Mouse (Mus musculus): ENCODE measurements at regions not wholly inside any gene's neighbourhood (a gene's known extent, or its start where the extent isn't known, plus 50 kb on each side); places are given as distances from the start of the nearest gene placed in this dataset.

- Histone ChIP-seq H3ac (ENCODE audit: control insufficient read depth, insufficient read length) (no peak overlapping the region), H3K36me3 (ENCODE audit: control insufficient read depth, insufficient read depth) (no peaks in the 10 kb centered on the region), H3K4me3 (no peak overlapping the region), H3K4me2 (ENCODE audit: low read depth) (no peak overlapping the region), H3K79me2 (ENCODE audit: control insufficient read depth, insufficient read depth) (no peaks in the 10 kb centered on the region), H3K27me3 (ENCODE audit: control insufficient read depth, insufficient read depth, insufficient read length) (no peaks in the 10 kb centered on the region)
- TF ChIP-seq USF1 (IDR thresholded peaks at IDR 0.05; ENCODE audit: low read depth) = no peak
- no peak for TF ChIP-seq MYOG (IDR thresholded peaks at IDR 0.05; ENCODE audit: control insufficient read depth in 1 of 3, insufficient read depth in 1 of 3, insufficient read length in 2 of 3, low read depth in 2 of 3)
- TF ChIP-seq MYOD1 (IDR thresholded peaks at IDR 0.05; ENCODE audit: control insufficient read depth in 1 of 3, insufficient read length in 2 of 3, low read depth in 2 of 3) = no peak
- no peak for TF ChIP-seq REST (IDR thresholded peaks at IDR 0.05; ENCODE audit: insufficient read depth, insufficient read length)
- TF ChIP-seq TCF3 (IDR thresholded peaks at IDR 0.05; ENCODE audit: insufficient read length, low read depth) = no peak
- TF ChIP-seq CEBPB (IDR thresholded peaks at IDR 0.05; ENCODE audit: insufficient read depth, poor library complexity, severe bottlenecking) = no peak
Measured at GRCm38 (mm10) chr13:83439619-83440436, 64.0 kb upstream of the Mef2c start.

GRCm38 (mm10) chr13:83444277-83444676 is 59.6 kb upstream of the Mef2c start:
- no peak overlapping the region for H3ac ChIP-seq (ENCODE audit: control insufficient read depth, insufficient read length)
- no peaks in the 10 kb centered on the region for H3K79me2 ChIP-seq (ENCODE audit: control insufficient read depth, insufficient read depth)
- H3K27me3 ChIP-seq (ENCODE audit: control insufficient read depth, insufficient read depth, insufficient read length) = no peaks in the 10 kb centered on the region
- no peaks in the 10 kb centered on the region for H3K36me3 ChIP-seq (ENCODE audit: control insufficient read depth, insufficient read depth)
- no peak overlapping the region for H3K4me2 ChIP-seq (ENCODE audit: low read depth)
- TF ChIP-seq REST (IDR thresholded peaks at IDR 0.05; ENCODE audit: insufficient read depth, insufficient read length) (no peak), MAX (IDR thresholded peaks at IDR 0.05; ENCODE audit: low read depth) (no peak), USF1 (IDR thresholded peaks at IDR 0.05; ENCODE audit: low read depth) (no peak), POLR2AphosphoS2 (IDR thresholded peaks at IDR 0.05; ENCODE audit: insufficient read length, low read depth) (no peak), TCF3 (IDR thresholded peaks at IDR 0.05; ENCODE audit: insufficient read length, low read depth) (no peak), POLR2A (IDR thresholded peaks at IDR 0.05; ENCODE audit: insufficient read length, low read depth) (no peak)
- H3K4me3 ChIP-seq = no peak overlapping the region

DNA sequence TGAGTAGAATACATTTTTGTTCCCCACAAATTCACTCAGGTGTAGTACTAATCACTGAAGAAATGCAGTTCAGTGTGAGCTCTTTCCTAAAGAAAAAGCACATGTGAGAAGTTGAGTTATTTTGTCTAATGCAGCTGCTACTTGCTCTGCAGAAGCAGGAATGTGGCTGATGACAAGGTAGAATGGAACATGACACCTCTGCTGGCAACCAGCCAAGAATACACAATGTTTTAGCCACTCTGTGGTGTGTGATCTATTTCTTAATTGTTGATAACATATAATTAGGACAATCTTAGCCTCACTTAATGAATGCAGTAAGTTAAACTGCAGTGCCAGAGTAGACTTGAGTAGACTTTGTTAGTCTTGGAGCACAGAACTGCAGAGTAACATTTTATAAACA is 53.0 kb upstream of the Mef2c start:
- no peak overlapping the region for H3ac ChIP-seq (ENCODE audit: control insufficient read depth, insufficient read length)
- H3K27me3 ChIP-seq (ENCODE audit: control insufficient read depth, insufficient read depth, insufficient read length) = no peaks in the 10 kb centered on the region
- no peaks in the 10 kb centered on the region for H3K79me2 ChIP-seq (ENCODE audit: control insufficient read depth, insufficient read depth)
- H3K36me3 ChIP-seq (ENCODE audit: control insufficient read depth, insufficient read depth) = no peaks in the 10 kb centered on the region
- TF ChIP-seq MAX (IDR thresholded peaks at IDR 0.05; ENCODE audit: low read depth) (no peak), MYOD1 (IDR thresholded peaks at IDR 0.05; ENCODE audit: control insufficient read depth in 1 of 3, insufficient read length in 2 of 3, low read depth in 2 of 3) (peak in 1 of 3 experiments; percentile 48), CEBPB (IDR thresholded peaks at IDR 0.05; ENCODE audit: insufficient read depth, poor library complexity, severe bottlenecking) (no peak)
- H3K4me2 ChIP-seq (ENCODE audit: low read depth) = no peak overlapping the region
- no peak overlapping the region for H3K4me3 ChIP-seq

DNA sequence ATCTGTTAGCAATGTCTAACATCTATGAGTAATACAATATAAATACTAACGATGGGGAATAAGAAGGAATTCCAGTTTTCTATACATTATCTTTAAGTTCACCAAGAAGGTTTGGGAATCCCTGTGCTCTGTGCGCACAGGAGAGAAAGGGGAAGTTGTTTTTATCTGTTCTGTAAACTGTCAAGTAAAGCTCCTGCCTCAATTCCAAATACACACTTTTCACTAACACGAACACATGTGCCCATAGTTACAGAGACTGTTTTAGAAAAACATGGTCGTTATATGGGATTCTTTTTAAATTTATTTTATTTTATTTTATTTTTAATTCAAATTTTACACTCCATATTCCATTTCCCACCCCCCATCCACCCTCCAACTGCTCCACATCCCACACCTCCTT is 50.8 kb upstream of the Mef2c start:
- no peak overlapping the region for H3K4me2 ChIP-seq (ENCODE audit: low read depth)
- no peak overlapping the region for H3ac ChIP-seq (ENCODE audit: control insufficient read depth, insufficient read length)
- H3K4me3 ChIP-seq = no peak overlapping the region

More for the DNA sequence above, 50.8 kb upstream of the Mef2c start:
- Histone ChIP-seq H3K27me3 (ENCODE audit: control insufficient read depth, insufficient read depth, insufficient read length) (no peaks in the 10 kb centered on the region), H3K79me2 (ENCODE audit: control insufficient read depth, insufficient read depth) (no peaks in the 10 kb centered on the region), H3K36me3 (ENCODE audit: control insufficient read depth, insufficient read depth) (no peaks in the 10 kb centered on the region)
- TF ChIP-seq USF1 (IDR thresholded peaks at IDR 0.05; ENCODE audit: low read depth) (no peak), MYOD1 (IDR thresholded peaks at IDR 0.05; ENCODE audit: control insufficient read depth in 1 of 3, insufficient read length in 2 of 3, low read depth in 2 of 3) (no peak), REST (IDR thresholded peaks at IDR 0.05; ENCODE audit: insufficient read depth, insufficient read length) (no peak), TCF12 (IDR thresholded peaks at IDR 0.05; ENCODE audit: insufficient read depth, poor library complexity, severe bottlenecking) (no peak), MAX (IDR thresholded peaks at IDR 0.05; ENCODE audit: low read depth) (no peak), CEBPB (IDR thresholded peaks at IDR 0.05; ENCODE audit: insufficient read depth, poor library complexity, severe bottlenecking) (no peak), POLR2AphosphoS2 (IDR thresholded peaks at IDR 0.05; ENCODE audit: insufficient read length, low read depth) (no peak), POLR2A (IDR thresholded peaks at IDR 0.05; ENCODE audit: insufficient read length, low read depth) (no peak), SRF (IDR thresholded peaks at IDR 0.05; ENCODE audit: control insufficient read depth, insufficient read length, low read depth) (no peak), TCF3 (IDR thresholded peaks at IDR 0.05; ENCODE audit: insufficient read length, low read depth) (no peak), MYOG (IDR thresholded peaks at IDR 0.05; ENCODE audit: control insufficient read depth in 1 of 3, insufficient read depth in 1 of 3, insufficient read length in 2 of 3, low read depth in 2 of 3) (no peak), E2F4 (IDR thresholded peaks at IDR 0.05; ENCODE audit: insufficient read depth) (no peak)
